ENCODE assay signal across 7 mouse cellular contexts in the genomic region with DNA sequence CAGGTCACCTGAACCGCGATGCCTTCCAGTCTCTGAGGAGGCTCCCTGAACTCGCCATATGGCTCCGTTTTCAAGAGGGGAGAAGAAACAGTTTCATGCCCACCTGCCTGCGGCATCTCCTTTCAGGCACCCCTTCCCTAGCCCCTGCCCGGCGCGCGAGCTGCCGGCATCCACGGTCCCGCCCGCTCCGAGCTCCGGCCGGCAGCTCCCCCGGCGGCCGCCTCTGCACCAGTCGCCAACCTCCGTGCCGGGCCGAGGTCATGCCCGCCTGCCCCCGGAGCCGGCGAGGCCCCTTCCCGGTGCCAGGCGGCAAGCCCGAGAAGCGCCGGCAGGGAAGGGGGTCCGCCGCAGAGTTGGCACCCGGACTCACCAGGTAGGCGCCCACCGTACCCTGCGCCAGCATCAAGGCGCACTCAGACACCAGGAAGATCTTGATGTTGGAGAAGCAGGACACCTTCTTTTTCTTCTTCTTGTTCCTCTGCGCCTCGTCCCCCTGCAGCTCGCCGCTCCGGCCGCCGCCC. TPM values are rescaled to one million over a fixed set of nuclear protein-coding genes. Genes with fewer than 3 reads are reported as not detected.
A peak's percentile ranks its signal among the peaks of the same experiment; 100 is the strongest.
DNase-seq lines count a peak whose midpoint lies in the region; ATAC-seq and TF ChIP-seq lines count a peak whose summit lies in the region.

No protein-coding gene starts in this region.

- DNase-seq in adrenal gland, adult (ENCODE audit: inconsistent age in 2 of 2, low spot score in 1 of 2), result peak; percentile 68 to 88
- DNase-seq in cerebellum, postnatal 25 days, result peak; percentile 82 to 83
- peak; percentile 85 for DNase-seq in gastrocnemius, adult 2 months
- peak; percentile 52 for DNase-seq in hindbrain, postnatal 0 days (ENCODE audit: low spot score)
- peak; percentile 61 to 70 for DNase-seq in left cerebral cortex, postnatal 36 days (ENCODE audit: low spot score in 2 of 2)
- DNase-seq in mesoderm, embryonic 11.5 days (ENCODE audit: low read depth, low spot score), result peak; percentile 31
- peak; percentile 13 to 35 for DNase-seq in spleen, postnatal 10 days (ENCODE audit: low spot score in 2 of 2)

- H3K4me1 ChIP-seq in hindbrain, postnatal 0 days (ENCODE audit: insufficient read depth, low read length), result no peaks in the 10 kb centered on the region

- H3K36me3 ChIP-seq in hindbrain, postnatal 0 days (ENCODE audit: insufficient read depth, low read length), result no peaks in the 10 kb centered on the region

- WGBS in hindbrain, postnatal 0 days, result 2% methylated on average over 46 of the region's 46 CpGs

- peak; percentile 74 for ATAC-seq in hindbrain, postnatal 0 days

- H3K27me3 ChIP-seq in hindbrain, postnatal 0 days (ENCODE audit: insufficient read depth, low read length), result 0 out of 2 replicates have a peak, but pooled peaks cover 3% of the 10 kb centered on the region

- TF ChIP-seq CTCF in gastrocnemius, adult 2 months (IDR thresholded peaks at IDR 0.05), result peak; percentile 63
- no peak for TF ChIP-seq CTCF in hindbrain, postnatal 0 days (IDR thresholded peaks at IDR 0.05; ENCODE audit: low read depth)

- peak overlapping the region; percentile 92 for H3K27ac ChIP-seq in gastrocnemius, adult 2 months
- H3K27ac ChIP-seq in hindbrain, postnatal 0 days, result peak overlapping the region; percentile 84

- H3K9me3 ChIP-seq in hindbrain, postnatal 0 days (ENCODE audit: low read length), result no peaks in the 10 kb centered on the region

- peak overlapping the region; percentile 75 for H3K9ac ChIP-seq in hindbrain, postnatal 0 days (replicated peaks; ENCODE audit: low read length)

- intact Hi-C loops in gastrocnemius, adult 2 months (cut with DNase I), result loop anchor here (2.0 to 10.0 kb wide), 4 partner anchors 132 to 555 kb away; no protein-coding TSS in a partner anchor
- intact Hi-C loops in left cerebral cortex, postnatal 36 days (cut with DNase I), result loop anchor here (2.0 to 5.0 kb wide), 3 partner anchors 132 to 557 kb away; no protein-coding TSS in a partner anchor

- peak overlapping the region; percentile 83 for H3K4me2 ChIP-seq in hindbrain, postnatal 0 days (ENCODE audit: low read depth, low read length)

- peak overlapping the region; percentile 96 for H3K4me3 ChIP-seq in gastrocnemius, adult 2 months
- peak overlapping the region; percentile 73 for H3K4me3 ChIP-seq in hindbrain, postnatal 0 days (ENCODE audit: low read length)

RNA-seq across cellular contexts. Expression of gene Slco3a1, which starts 0.5 kb away (rescaled TPM):
- total RNA-seq in gastrocnemius, adult 2 months (2021), result 10 to 100 TPM; 67.1 to 83.8 TPM
- total RNA-seq in hindbrain, postnatal 0 days (2014; rRNA removed), result 17.9 and 20.7 TPM in 2 replicates
- 14.7 and 15.0 TPM in 2 replicates for polyA plus RNA-seq in hindbrain, postnatal 0 days (2015; fragmentation: Nextera tagmentation; extraction: Ambion mirVana)
- 10 to 100 TPM; 39.1 to 57.9 TPM for total RNA-seq in left cerebral cortex, postnatal 36 days (2021)

Comparison
In these comparisons a context has a peak if more than half of its experiments do, and no peak if none do; other contexts are left out.
1. Peak in every context shown above with its lines: DNase-seq, ATAC-seq, H3K4me3 ChIP-seq and H3K27ac ChIP-seq.
2. DNase-seq: peak in every context shown above with its lines; median percentile 85 in gastrocnemius, adult 2 months; 82 in cerebellum, postnatal 25 days; 78 in adrenal gland, adult; 66 in left cerebral cortex, postnatal 36 days; 52 in hindbrain, postnatal 0 days; 31 in mesoderm, embryonic 11.5 days; 24 in spleen, postnatal 10 days.